Comparison of ENCODE assay signal across 26 mouse cellular contexts in genomic region chr13:60646791-60647190, GRCm38 (mm10). TPM values are rescaled to one million over a fixed set of nuclear protein-coding genes. Genes with fewer than 3 reads are reported as not detected.
DNase-seq lines count a peak whose midpoint lies in the region; ATAC-seq and TF ChIP-seq lines count a peak whose summit lies in the region.
"Had no signal": no experiment of that assay in that cellular context is flagged by ENCODE, and none has a peak within 500 bp of the region (broad histone marks: within the 10 kb centered on the region; RNA-seq: fewer than 3 reads in every experiment).

No protein-coding gene starts in this region.

- H3K27me3 ChIP-seq in MEL (ENCODE audit: control insufficient read depth in 1 of 2, insufficient read depth in 2 of 2, low read length in 2 of 2): no peaks in the 10 kb centered on the region
- H3K27me3 ChIP-seq in liver, postnatal 0 days (ENCODE audit: insufficient read depth, low read length): no peaks in the 10 kb centered on the region
- H3K27me3 ChIP-seq: CH12.LX, Patski had no signal

- WGBS in liver, postnatal 0 days (ENCODE audit: insufficient replicate concordance): 91% methylated on average over 3 of the region's 3 CpGs

- H3K36me3 ChIP-seq in ES-E14 (ENCODE audit: control insufficient read depth, insufficient read depth, low read length, poor library complexity, severe bottlenecking) (peaks cover 3% of the 10 kb centered on the region; the same call in 1 of the 2 replicates), MEL (ENCODE audit: control insufficient read depth in 1 of 2, insufficient read depth in 2 of 2, low read length in 2 of 2) (peaks cover 0 to 17% of the 10 kb centered on the region in 2 experiments; a peak in 2 of 4 replicates)
- 0 out of 2 replicates have a peak, but pooled peaks cover 4% of the 10 kb centered on the region for H3K36me3 ChIP-seq in liver, postnatal 0 days (replicated peaks; ENCODE audit: insufficient read depth, low read length)
- H3K36me3 ChIP-seq: G1E had no signal

- H3K4me1 ChIP-seq in ES-E14 (ENCODE audit: control insufficient read depth in 2 of 2, insufficient read depth in 2 of 2, low read length in 2 of 2, poor library complexity in 1 of 2): no peaks in the 10 kb centered on the region; a peak in 1 of 4 replicates
- H3K4me1 ChIP-seq in MEL (ENCODE audit: control insufficient read depth in 1 of 2, insufficient read depth in 2 of 2, low read length in 2 of 2): peaks cover 0 to 22% of the 10 kb centered on the region in 2 experiments; a peak in 2 of 4 replicates
- peaks cover 10% of the 10 kb centered on the region for H3K4me1 ChIP-seq in liver, postnatal 0 days (ENCODE audit: insufficient read depth)

- ATAC-seq in liver, postnatal 0 days: no peak
- ATAC-seq: activated CD4-positive, CD25-positive, alpha-beta regulatory T cell, adult 4 months; CD4-positive, CD25-positive, alpha-beta regulatory T cell, adult 4 months; Patski had no signal

- no peak for TF ChIP-seq RAD21 in MEL (IDR thresholded peaks at IDR 0.05; ENCODE audit: low read depth, low read length)

- TF ChIP-seq EP300 in MEL (IDR thresholded peaks at IDR 0.05; ENCODE audit: low read depth in 1 of 2, low read length in 2 of 2): peak; percentile 33 to 37; a peak in 2 of 4 replicates
- no peak for TF ChIP-seq EP300 in liver, postnatal 0 days (IDR thresholded peaks at IDR 0.05; ENCODE audit: low read depth)

- H3K9ac ChIP-seq in ES-E14 (ENCODE audit: insufficient read depth, low read depth, low read length, poor library complexity, severe bottlenecking) (no peak overlapping the region), MEL (ENCODE audit: control insufficient read depth, low read depth, low read length, poor library complexity, severe bottlenecking) (no peak overlapping the region)
- no peak overlapping the region for H3K9ac ChIP-seq in liver, postnatal 0 days (replicated peaks)

- H3K27ac ChIP-seq in ES-E14 (ENCODE audit: insufficient read depth, low read depth, low read length, poor library complexity, severe bottlenecking) (no peak overlapping the region), MEL (ENCODE audit: control insufficient read depth, low read depth, low read length) (no peak overlapping the region)
- no peak overlapping the region for H3K27ac ChIP-seq in liver, postnatal 0 days (ENCODE audit: low read depth)

- no peak for TF ChIP-seq CTCF in MEL (IDR thresholded peaks at IDR 0.05 in 2 of 3, conservative IDR thresholded peaks at IDR 0.05 in 1 of 3; ENCODE audit: control insufficient read depth in 1 of 3, insufficient read depth in 1 of 3, low read depth in 2 of 3, low read length in 3 of 3, poor library complexity in 1 of 3, severe bottlenecking in 1 of 3)
- TF ChIP-seq CTCF in liver, postnatal 0 days (IDR thresholded peaks at IDR 0.05; ENCODE audit: low read depth): no peak

- H3K9me3 ChIP-seq in ES-E14 (ENCODE audit: control insufficient read depth, insufficient read depth, low read depth, low read length): no peaks in the 10 kb centered on the region
- no peaks in the 10 kb centered on the region for H3K9me3 ChIP-seq in MEL (replicated peaks; ENCODE audit: insufficient read depth, low read length)
- no peaks in the 10 kb centered on the region for H3K9me3 ChIP-seq in liver, postnatal 0 days (ENCODE audit: low read length)

- in situ Hi-C loops in ES-E14 (cut with MboI; ENCODE audit: low sequenced_read_pairs in 2 of 2, unreplicated experiment in 2 of 2): no loop called here

- no peak overlapping the region for H3K4me3 ChIP-seq in ES-E14 (ENCODE audit: insufficient read depth in 1 of 2, low read depth in 1 of 2, low read length in 2 of 2, poor library complexity in 1 of 2, severe bottlenecking in 1 of 2)
- H3K4me3 ChIP-seq in MEL (ENCODE audit: control insufficient read depth in 1 of 2, insufficient read depth in 1 of 2, low read depth in 2 of 2, low read length in 2 of 2): no peak overlapping the region
- H3K4me3 ChIP-seq in liver, postnatal 0 days (ENCODE audit: low read depth, low read length): no peak overlapping the region

- no peak for TF ChIP-seq POLR2A in MEL (IDR thresholded peaks at IDR 0.05; ENCODE audit: control insufficient read depth in 1 of 2, insufficient read depth in 1 of 2, low read depth in 1 of 2, low read length in 2 of 2, poor library complexity in 1 of 2)

- no peak for DNase-seq in ES-E14 (ENCODE audit: low read depth, low spot score)
- peak; percentile 55 for DNase-seq in MEL (ENCODE audit: low read depth, low spot score)
- DNase-seq in MEL-GATA-1-ER (ENCODE audit: extremely low read depth, low read depth): peak; percentile 71
- no peak for DNase-seq in adrenal gland, postnatal 4 days (ENCODE audit: low spot score in 2 of 2)
- no peak for DNase-seq in liver, postnatal 0 days
- DNase-seq in lung, postnatal 4 days: no peak
- DNase-seq: adrenal gland, adult 2 months; adrenal gland, adult 8-10 months; adrenal gland, postnatal 10 days; adrenal gland, postnatal 14 days; adrenal gland, postnatal 25 days; adrenal gland, postnatal 36 days; B cell, adult 2 months; cerebellum, adult 11 months; cerebellum, adult 11-12 months; cerebellum, adult 18-20 months; cerebellum, adult 2 months; cerebellum, adult 8-10 months; cerebellum, adult 9-10 months; cerebellum, adult 9-11 months had no signal

- H3K79me2 ChIP-seq in MEL (ENCODE audit: control insufficient read depth, insufficient read depth, low read length, poor library complexity): no peaks in the 10 kb centered on the region

- no peak overlapping the region for H3K4me2 ChIP-seq in liver, postnatal 0 days (ENCODE audit: low read depth, low read length)

TF ChIP-seq in ES-E14, 5 proteins besides CTCF, POLR2A, EP300 and RAD21:
- TF ChIP-seq CHD2 (IDR thresholded peaks at IDR 0.05; ENCODE audit: low read depth, low read length): no peak
- TF ChIP-seq ZC3H11A (IDR thresholded peaks at IDR 0.05; ENCODE audit: borderline replicate concordance, low read depth, low read length): no peak
- TF ChIP-seq HCFC1 (IDR thresholded peaks at IDR 0.05; ENCODE audit: borderline replicate concordance, insufficient read depth, low read length): no peak
- TF ChIP-seq ZNF384 (IDR thresholded peaks at IDR 0.05; ENCODE audit: low read depth, low read length): peak; percentile 60; the same call in 1 of the 2 replicates
TF ChIP-seq in ES-E14: peak in this region for 1.

TF ChIP-seq in MEL, 35 proteins besides CTCF, POLR2A, EP300 and RAD21:
- TF ChIP-seq GATA1 (IDR thresholded peaks at IDR 0.05; ENCODE audit: low read depth, low read length) (peak; percentile 3; the same call in 1 of the 2 replicates), SIN3A (IDR thresholded peaks at IDR 0.05; ENCODE audit: low read length) (no peak)

RNA-seq across cellular contexts. Expression of gene Dapk1, which starts 45.0 kb away (rescaled TPM):
- 18.2 and 19.9 TPM in 2 replicates for total RNA-seq in ES-E14 (2012; rRNA removed)
- total RNA-seq in MEL (2012; rRNA removed): 4.5 and 5.1 TPM in 2 replicates
- polyA plus RNA-seq in MEL (2012; ENCODE audit: insufficient read depth in 1 of 2, insufficient read length in 2 of 2, low read depth in 1 of 2, low replicate concordance in 2 of 2, missing spikeins in 1 of 2): 1 to 10 TPM in 1 of 2 experiments, not detected in 1; 8.2 TPM
- 10 to 100 TPM; 33.3 to 41.7 TPM for total RNA-seq in adrenal gland, postnatal 4 days (2021)
- 9.7 and 10.1 TPM in 2 replicates for polyA plus RNA-seq in liver, postnatal 0 days (2015; fragmentation: Nextera tagmentation; extraction: Ambion mirVana)
- total RNA-seq: CH12.LX had no signal
- polyA plus RNA-seq: C2C12, G1E had no signal

Comparison
In these comparisons a context has a peak if more than half of its experiments do, and no peak if none do; other contexts are left out.
1. DNase-seq: peak in MEL (single experiment) and MEL-GATA-1-ER (single experiment); none in ES-E14 (single experiment), adrenal gland, postnatal 4 days (0 of 2), liver, postnatal 0 days (single experiment) and lung, postnatal 4 days (0 of 2).